Comparison of ENCODE assay signal across 14 mouse cellular contexts in the genomic region with DNA sequence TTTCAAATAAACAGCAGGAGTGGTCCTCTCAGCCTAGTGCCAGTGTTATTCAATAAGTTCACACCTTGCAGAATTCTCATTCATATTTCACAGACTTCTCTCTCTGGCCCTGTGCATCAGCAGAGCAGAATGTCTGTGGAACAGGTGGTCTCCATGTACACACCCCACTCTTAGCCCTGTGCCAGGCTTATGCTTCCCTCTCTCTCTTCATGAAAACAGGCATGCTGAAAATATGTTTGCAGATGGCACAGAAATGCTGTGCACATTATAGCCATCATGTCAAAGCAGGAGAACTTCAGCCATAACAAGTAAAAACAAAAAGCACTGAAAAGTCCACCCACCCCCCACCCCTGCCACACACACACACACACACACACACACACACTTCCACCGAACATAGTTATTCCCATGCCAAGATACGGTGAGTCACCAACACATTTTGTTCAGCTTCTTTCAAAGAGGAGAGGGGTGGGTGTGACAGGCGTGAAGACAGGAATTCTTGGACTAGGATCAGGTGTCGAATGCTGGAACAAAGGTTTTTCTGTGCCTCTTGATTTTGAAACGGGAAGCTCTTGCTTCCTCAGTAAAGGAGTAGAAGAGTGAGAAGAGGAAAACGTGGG.
DNase-seq lines count a peak whose midpoint lies in the region; ATAC-seq lines count a peak whose summit lies in the region.
"Had no signal": no experiment of that assay in that cellular context is flagged by ENCODE, and none has a peak within 500 bp of the region (broad histone marks: within the 10 kb centered on the region; RNA-seq: fewer than 3 reads in every experiment).

No protein-coding gene starts in this region.

- intact Hi-C loops in left cerebral cortex, postnatal 14 days (cut with DNase I), result loop anchor here (5.0 kb wide), 1 partner anchor 316 kb away; no protein-coding TSS in a partner anchor

- no peaks in the 10 kb centered on the region for H3K27me3 ChIP-seq in embryonic facial prominence, embryonic 13.5 days
- H3K27me3 ChIP-seq in midbrain, embryonic 10.5 days (ENCODE audit: low read depth, poor library complexity, severe bottlenecking), result no peaks in the 10 kb centered on the region
- H3K27me3 ChIP-seq: CH12.LX; intestine, embryonic 15.5 days; liver, embryonic 15.5 days; megakaryocyte, embryonic 14.5 days; stomach, embryonic 15.5 days had no signal

- no peaks in the 10 kb centered on the region for H3K4me1 ChIP-seq in embryonic facial prominence, embryonic 13.5 days
- H3K4me1 ChIP-seq in midbrain, embryonic 10.5 days, result no peaks in the 10 kb centered on the region
- H3K4me1 ChIP-seq: intestine, embryonic 15.5 days; liver, embryonic 15.5 days; megakaryocyte, embryonic 14.5 days; stomach, embryonic 15.5 days had no signal

- ATAC-seq in embryonic facial prominence, embryonic 13.5 days (ENCODE audit: insufficient number of reproducible peaks, insufficient read depth, low FRiP score, low TSS enrichment, low read depth), result 0 out of 2 replicates have a peak, but pooled peaks have one; percentile 32
- ATAC-seq: intestine, embryonic 15.5 days had no signal

- H3K4me2 ChIP-seq in embryonic facial prominence, embryonic 13.5 days, result no peak overlapping the region
- H3K4me2 ChIP-seq: intestine, embryonic 15.5 days; liver, embryonic 15.5 days; stomach, embryonic 15.5 days had no signal

- DNase-seq in NIH3T3 (ENCODE audit: low read depth), result peak; percentile 30
- peak; percentile 47 to 65 for DNase-seq in layer of hippocampus, adult 18-20 months (ENCODE audit: low spot score in 2 of 2)
- DNase-seq in left cerebral cortex, postnatal 14 days (ENCODE audit: low spot score in 2 of 2), result peak; percentile 36 to 78
- DNase-seq in adrenal gland, postnatal 36 days, result no peak
- DNase-seq in lung, postnatal 10 days, result no peak
- no peak for DNase-seq in midbrain, embryonic 10.5 days (ENCODE audit: low spot score)
- DNase-seq in heart, postnatal 4 days, result no peak
- DNase-seq: gastrocnemius, postnatal 14 days had no signal

- no peaks in the 10 kb centered on the region for H3K9me3 ChIP-seq in embryonic facial prominence, embryonic 13.5 days
- no peaks in the 10 kb centered on the region for H3K9me3 ChIP-seq in midbrain, embryonic 10.5 days (replicated peaks)
- H3K9me3 ChIP-seq: intestine, embryonic 15.5 days; liver, embryonic 15.5 days; megakaryocyte, embryonic 14.5 days; stomach, embryonic 15.5 days had no signal

- H3K9ac ChIP-seq in embryonic facial prominence, embryonic 13.5 days, result no peak overlapping the region
- H3K9ac ChIP-seq: intestine, embryonic 15.5 days; liver, embryonic 15.5 days; stomach, embryonic 15.5 days had no signal

- 17% methylated on average over 6 of the region's 6 CpGs for WGBS in embryonic facial prominence, embryonic 13.5 days
- 68% methylated on average over 6 of the region's 6 CpGs for WGBS in midbrain, embryonic 10.5 days

- H3K27ac ChIP-seq in embryonic facial prominence, embryonic 13.5 days, result no peak overlapping the region
- no peak overlapping the region for H3K27ac ChIP-seq in midbrain, embryonic 10.5 days (replicated peaks)
- H3K27ac ChIP-seq: intestine, embryonic 15.5 days; liver, embryonic 15.5 days; stomach, embryonic 15.5 days had no signal

- H3K36me3 ChIP-seq in embryonic facial prominence, embryonic 13.5 days, result no peaks in the 10 kb centered on the region
- no peaks in the 10 kb centered on the region for H3K36me3 ChIP-seq in midbrain, embryonic 10.5 days
- H3K36me3 ChIP-seq: intestine, embryonic 15.5 days; liver, embryonic 15.5 days; stomach, embryonic 15.5 days had no signal

- no peak overlapping the region for H3K4me3 ChIP-seq in embryonic facial prominence, embryonic 13.5 days
- no peak overlapping the region for H3K4me3 ChIP-seq in midbrain, embryonic 10.5 days
- H3K4me3 ChIP-seq: intestine, embryonic 15.5 days; liver, embryonic 15.5 days; megakaryocyte, embryonic 14.5 days; stomach, embryonic 15.5 days had no signal

Comparison
In these comparisons a context has a peak if more than half of its experiments do, and no peak if none do; other contexts are left out.
1. DNase-seq: peak in NIH3T3 (single experiment), layer of hippocampus, adult 18-20 months (2 of 2) and left cerebral cortex, postnatal 14 days (2 of 2); none in adrenal gland, postnatal 36 days (0 of 2), lung, postnatal 10 days (single experiment), midbrain, embryonic 10.5 days (single experiment) and heart, postnatal 4 days (single experiment).